Mouse (Mus musculus): ENCODE results near the gene Tcap. TPM values are rescaled to one million over a fixed set of nuclear protein-coding genes. Genes with fewer than 3 reads are reported as not detected.

Tcap gene
- polyA plus RNA-seq, 1 experiment = not detected

GRCm38 (mm10) chr11:98363817-98364216, 19.8 kb upstream of the Tcap start:
- Histone ChIP-seq H3K9me3 (ENCODE audit: control insufficient read depth, low read length) (no peaks in the 10 kb centered on the region), H3K36me3 (ENCODE audit: control insufficient read depth) (no peaks in the 10 kb centered on the region; the same call in 1 of the 2 replicates), H3K4me3 (replicated peaks) (no peak overlapping the region), H3K27me3 (ENCODE audit: control insufficient read depth) (no peaks in the 10 kb centered on the region), H3K4me1 (ENCODE audit: control insufficient read depth) (peaks cover 26% of the 10 kb centered on the region)
- no peak for TF ChIP-seq TAL1 (IDR thresholded peaks at IDR 0.05; ENCODE audit: low read length)
- TF ChIP-seq GATA1 (IDR thresholded peaks at IDR 0.05; ENCODE audit: low read length) = no peak

DNA sequence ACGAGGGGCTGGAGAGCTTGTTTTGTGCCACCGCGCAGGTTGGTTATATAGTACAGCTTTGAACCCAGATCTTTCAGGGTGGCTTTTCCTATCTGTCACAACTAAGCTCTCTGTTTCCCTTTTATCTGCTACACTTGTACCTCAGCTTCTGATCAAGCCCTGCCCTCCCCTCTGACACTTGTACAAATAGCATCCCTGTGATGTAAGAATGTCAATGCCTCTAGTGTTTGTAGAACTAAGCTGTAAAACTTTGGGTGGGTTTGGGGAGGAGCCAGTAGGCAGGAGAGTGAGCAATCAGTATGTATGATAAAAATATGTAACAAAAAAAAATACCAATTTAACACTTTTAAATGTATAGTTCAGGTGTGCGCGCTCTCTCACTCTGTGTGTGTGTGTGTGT, 19.2 kb upstream of the Tcap start:
- Histone ChIP-seq H3K9me3 (ENCODE audit: control insufficient read depth, low read length) (no peaks in the 10 kb centered on the region), H3K4me1 (ENCODE audit: control insufficient read depth) (peaks cover 20% of the 10 kb centered on the region), H3K36me3 (ENCODE audit: control insufficient read depth) (no peaks in the 10 kb centered on the region; the same call in 1 of the 2 replicates), H3K27me3 (ENCODE audit: control insufficient read depth) (no peaks in the 10 kb centered on the region), H3K4me3 (replicated peaks) (no peak overlapping the region)
- TF ChIP-seq GATA1 (IDR thresholded peaks at IDR 0.05; ENCODE audit: low read length) (no peak), TAL1 (IDR thresholded peaks at IDR 0.05; ENCODE audit: low read length) (no peak)

GRCm38 (mm10) chr11:98366290-98366689, 17.3 kb upstream of the Tcap start:
- Histone ChIP-seq H3K4me1 (ENCODE audit: control insufficient read depth) (peaks cover 8% of the 10 kb centered on the region), H3K27me3 (ENCODE audit: control insufficient read depth) (no peaks in the 10 kb centered on the region), H3K4me3 (replicated peaks) (no peak overlapping the region), H3K36me3 (ENCODE audit: control insufficient read depth) (no peaks in the 10 kb centered on the region; the same call in 1 of the 2 replicates), H3K9me3 (ENCODE audit: control insufficient read depth, low read length) (no peaks in the 10 kb centered on the region)
- TF ChIP-seq TAL1 (IDR thresholded peaks at IDR 0.05; ENCODE audit: low read length) (no peak), GATA1 (IDR thresholded peaks at IDR 0.05; ENCODE audit: low read length) (no peak)

DNA sequence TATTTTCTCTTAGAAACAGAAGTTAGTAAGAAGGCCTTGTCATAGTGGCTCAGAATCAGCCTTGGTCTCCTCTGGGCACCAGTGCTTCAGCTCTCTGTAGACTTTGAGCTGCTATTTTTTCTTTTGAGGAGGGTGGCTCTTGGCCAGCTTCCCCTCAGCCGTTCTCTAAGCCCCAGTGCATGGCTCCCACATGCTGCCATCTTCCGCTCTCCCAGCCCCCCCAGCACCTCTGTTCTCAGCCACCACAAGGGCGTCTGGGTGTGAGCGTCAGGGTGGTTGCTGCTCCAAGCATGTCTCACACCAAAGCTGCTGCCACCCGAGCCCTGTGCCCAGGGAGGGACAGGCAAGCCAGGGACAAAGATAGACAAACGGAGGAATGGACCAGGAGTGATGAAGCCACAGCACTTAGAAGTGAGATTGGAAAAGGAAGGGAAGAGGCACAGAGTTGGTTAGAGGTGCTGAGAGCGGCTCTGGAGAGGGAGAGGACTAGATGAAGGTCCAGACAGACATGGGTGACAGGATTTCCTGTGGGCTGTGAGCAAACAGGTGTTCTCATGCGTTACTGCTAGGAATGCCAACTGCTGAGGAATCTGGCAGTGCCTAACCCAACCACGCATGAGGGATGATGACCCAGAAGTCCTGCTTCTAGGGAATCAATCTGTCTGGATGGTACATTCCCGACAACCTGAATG, 16.3 kb upstream of the Tcap start:
- Histone ChIP-seq H3K9me3 (ENCODE audit: control insufficient read depth, low read length) (no peaks in the 10 kb centered on the region), H3K27me3 (ENCODE audit: control insufficient read depth) (no peaks in the 10 kb centered on the region), H3K4me3 (replicated peaks) (no peak overlapping the region), H3K4me1 (ENCODE audit: control insufficient read depth) (no peaks in the 10 kb centered on the region; the same call in 1 of the 2 replicates), H3K36me3 (ENCODE audit: control insufficient read depth) (no peaks in the 10 kb centered on the region; the same call in 1 of the 2 replicates)
- TF ChIP-seq TAL1 (IDR thresholded peaks at IDR 0.05; ENCODE audit: low read length) (no peak), GATA1 (IDR thresholded peaks at IDR 0.05; ENCODE audit: low read length) (no peak)

GRCm38 (mm10) chr11:98367863-98368186, 15.8 kb upstream of the Tcap start:
- H3K4me3 ChIP-seq (replicated peaks) = no peak overlapping the region
- no peak for TF ChIP-seq GATA1 (IDR thresholded peaks at IDR 0.05; ENCODE audit: low read length)
- TF ChIP-seq TAL1 (IDR thresholded peaks at IDR 0.05; ENCODE audit: low read length) = no peak
- H3K36me3 ChIP-seq (ENCODE audit: control insufficient read depth) = no peaks in the 10 kb centered on the region; the same call in 1 of the 2 replicates

GRCm38 (mm10) chr11:98369337-98369736, 14.3 kb upstream of the Tcap start:
- Histone ChIP-seq H3K9me3 (ENCODE audit: control insufficient read depth, low read length) (no peaks in the 10 kb centered on the region), H3K36me3 (ENCODE audit: control insufficient read depth) (peaks cover 7% of the 10 kb centered on the region), H3K27me3 (ENCODE audit: control insufficient read depth) (no peaks in the 10 kb centered on the region), H3K4me3 (replicated peaks) (no peak overlapping the region), H3K4me1 (ENCODE audit: control insufficient read depth) (no peaks in the 10 kb centered on the region; the same call in 1 of the 2 replicates)
- TF ChIP-seq TAL1 (IDR thresholded peaks at IDR 0.05; ENCODE audit: low read length) (no peak), GATA1 (IDR thresholded peaks at IDR 0.05; ENCODE audit: low read length) (no peak)

More at GRCm38 (mm10) chr11:98367863-98368186, 15.8 kb upstream of the Tcap start:
- Histone ChIP-seq H3K9me3 (ENCODE audit: control insufficient read depth, low read length) (no peaks in the 10 kb centered on the region), H3K27me3 (ENCODE audit: control insufficient read depth) (no peaks in the 10 kb centered on the region), H3K4me1 (ENCODE audit: control insufficient read depth) (no peaks in the 10 kb centered on the region; the same call in 1 of the 2 replicates)

- peaks cover 20% of the 10 kb centered on the region for H3K36me3 ChIP-seq (ENCODE audit: control insufficient read depth)
- H3K27me3 ChIP-seq (ENCODE audit: control insufficient read depth) = no peaks in the 10 kb centered on the region
Measured at GRCm38 (mm10) chr11:98370588-98370987, 13.0 kb upstream of the Tcap start.

DNA sequence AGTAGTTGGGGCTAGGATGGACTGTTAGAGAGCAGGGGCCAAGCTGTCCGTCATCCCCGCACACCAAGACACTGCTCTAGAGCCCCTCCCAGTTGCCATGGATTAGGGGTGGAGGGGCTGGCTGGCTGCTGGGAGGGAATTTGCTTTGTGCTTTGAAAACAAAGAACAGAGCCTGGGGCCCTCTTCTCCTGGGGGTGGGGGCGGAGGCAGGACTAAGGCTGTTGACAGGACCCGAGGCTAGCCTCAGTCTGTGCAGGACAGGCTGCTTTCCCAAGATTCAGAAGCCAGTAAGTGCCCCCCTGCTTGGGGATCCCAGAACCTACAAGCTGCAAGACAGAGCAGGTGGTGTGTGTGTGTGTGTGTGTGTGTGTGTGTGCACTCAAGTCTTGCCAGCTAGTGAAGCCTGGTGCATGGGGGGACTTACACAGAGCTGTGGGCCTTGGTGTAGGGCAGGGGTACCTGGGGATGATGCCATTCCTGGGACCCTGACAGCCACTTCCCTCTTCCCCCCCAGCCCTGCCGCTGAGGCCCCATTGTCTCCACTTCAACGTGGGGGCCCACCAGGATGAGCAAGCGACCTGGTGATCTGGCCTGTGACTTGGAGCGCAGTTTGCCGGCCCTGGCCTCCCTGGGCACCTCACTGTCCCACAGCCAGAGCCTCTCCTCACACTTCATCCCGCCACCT, 11.9 kb upstream of the Tcap start:
- no peaks in the 10 kb centered on the region for H3K9me3 ChIP-seq (ENCODE audit: control insufficient read depth, low read length)
- H3K36me3 ChIP-seq (ENCODE audit: control insufficient read depth) = peaks cover 31% of the 10 kb centered on the region
- no peak overlapping the region for H3K4me3 ChIP-seq (replicated peaks)
- TF ChIP-seq GATA1 (IDR thresholded peaks at IDR 0.05; ENCODE audit: low read length) (no peak), TAL1 (IDR thresholded peaks at IDR 0.05; ENCODE audit: low read length) (no peak)
- no peaks in the 10 kb centered on the region for H3K27me3 ChIP-seq (ENCODE audit: control insufficient read depth)
- H3K4me1 ChIP-seq (ENCODE audit: control insufficient read depth) = no peaks in the 10 kb centered on the region; the same call in 1 of the 2 replicates

More at GRCm38 (mm10) chr11:98370588-98370987, 13.0 kb upstream of the Tcap start:
- H3K4me3 ChIP-seq (replicated peaks) = no peak overlapping the region
- H3K4me1 ChIP-seq (ENCODE audit: control insufficient read depth) = no peaks in the 10 kb centered on the region; the same call in 1 of the 2 replicates
- TF ChIP-seq TAL1 (IDR thresholded peaks at IDR 0.05; ENCODE audit: low read length) (no peak), GATA1 (IDR thresholded peaks at IDR 0.05; ENCODE audit: low read length) (no peak)
- H3K9me3 ChIP-seq (ENCODE audit: control insufficient read depth, low read length) = no peaks in the 10 kb centered on the region

- Histone ChIP-seq H3K4me3 (replicated peaks) (no peak overlapping the region), H3K4me1 (ENCODE audit: control insufficient read depth) (no peaks in the 10 kb centered on the region; the same call in 1 of the 2 replicates), H3K36me3 (ENCODE audit: control insufficient read depth) (peaks cover 38% of the 10 kb centered on the region), H3K27me3 (ENCODE audit: control insufficient read depth) (no peaks in the 10 kb centered on the region), H3K9me3 (ENCODE audit: control insufficient read depth, low read length) (no peaks in the 10 kb centered on the region)
- TF ChIP-seq TAL1 (IDR thresholded peaks at IDR 0.05; ENCODE audit: low read length) = no peak
- TF ChIP-seq GATA1 (IDR thresholded peaks at IDR 0.05; ENCODE audit: low read length) = no peak
Measured at GRCm38 (mm10) chr11:98372406-98372805, 11.2 kb upstream of the Tcap start.
